Mouse (Mus musculus) heart, embryonic 13.5 days (tissue): Measurements from ENCODE around the gene H2-Ob. TPM values are rescaled to one million over a fixed set of nuclear protein-coding genes. Genes with fewer than 3 reads are reported as not detected.

Experiments used
- ATAC-seq: fragments of 200-750 bp; cut with Nextera tagmentation; 2 replicates; pipeline ENCODE4 v1.8.0; 2017; ENCODE audit warnings: moderate TSS enrichment; ENCODE audit not compliant: insufficient number of reproducible peaks, low FRiP score, low TSS enrichment; ENCODE audit errors: extremely low read depth
- H3K27ac ChIP-seq: fragments of 300-500 bp; sonication (generic); replicated peaks from 2 replicates; pipeline ENCODE4 v1.5.1; 2015; ENCODE audit warnings: moderate library complexity, mild to moderate bottlenecking, inconsistent platforms
- H3K27me3 ChIP-seq: fragments of 300-500 bp; sonication (generic); replicated peaks from 2 replicates; pipeline ENCODE4 v1.6.1; 2015; ENCODE audit warnings: mild to moderate bottlenecking, inconsistent platforms
- H3K36me3 ChIP-seq: fragments of 300-500 bp; sonication (generic); 2 replicates; pipeline ENCODE4 v1.6.1; 2015; ENCODE audit warnings: mild to moderate bottlenecking, inconsistent platforms
- H3K4me1 ChIP-seq: fragments of 300-500 bp; sonication (generic); 2 replicates; pipeline ENCODE4 v1.6.1; 2015; ENCODE audit warnings: inconsistent platforms
- H3K4me2 ChIP-seq: fragments of 300-500 bp; sonication (generic); 2 replicates; pipeline ENCODE4 v1.6.1; 2015; ENCODE audit warnings: inconsistent platforms, mild to moderate bottlenecking, moderate library complexity
- H3K4me3 ChIP-seq: fragments of 300-500 bp; sonication (generic); 2 replicates; pipeline ENCODE4 v1.5.1; 2015; ENCODE audit warnings: moderate library complexity, mild to moderate bottlenecking, inconsistent platforms
- H3K9ac ChIP-seq: fragments of 300-500 bp; sonication (generic); 2 replicates; pipeline ENCODE4 v1.6.1; 2015; ENCODE audit warnings: inconsistent platforms, mild to moderate bottlenecking, moderate library complexity
- H3K9me3 ChIP-seq: fragments of 300-500 bp; sonication (generic); 2 replicates; pipeline ENCODE4 v1.6.1; 2016; ENCODE audit warnings: inconsistent platforms
- WGBS: fragments of 180-500 bp; shearing (Covaris S2); methylation state at CpG from one replicate; pipeline ENCODE4 v1.1.7; 2015; ENCODE audit warnings: mixed read lengths; 5-methylcytosine and 5-hydroxymethylcytosine counted together
- polyA plus RNA-seq: library from polyadenylated mRNA; unstranded; fragments of >200 nt; fragmentation: Nextera tagmentation; extraction: Ambion mirVana; gene quantifications from 2 replicates; pipeline ENCODE4 v1.2.1, GENCODE M21; 2015

Gene H2-Ob
- polyA plus RNA-seq, 1 experiment from 2014 or later, result not detected

GRCm38 (mm10) chr17:34247047-34247446, 8.3 kb downstream of the H2-Ob start:
- H3K27ac ChIP-seq, result no peak overlapping the region
- H3K27me3 ChIP-seq, result peaks cover 27% of the 10 kb centered on the region
- no peaks in the 10 kb centered on the region for H3K4me1 ChIP-seq
- no peaks in the 10 kb centered on the region for H3K9me3 ChIP-seq
- no peaks in the 10 kb centered on the region for H3K36me3 ChIP-seq
- 65% methylated on average over 3 of the region's 3 CpGs for WGBS
- H3K4me3 ChIP-seq, result no peak overlapping the region
- H3K4me2 ChIP-seq, result no peak overlapping the region
- no peak for ATAC-seq
- no peak overlapping the region for H3K9ac ChIP-seq

- Histone ChIP-seq H3K4me1 (no peaks in the 10 kb centered on the region), H3K4me3 (no peak overlapping the region), H3K36me3 (no peaks in the 10 kb centered on the region), H3K27me3 (peaks cover 27% of the 10 kb centered on the region), H3K27ac (no peak overlapping the region), H3K9me3 (no peaks in the 10 kb centered on the region), H3K9ac (no peak overlapping the region), H3K4me2 (no peak overlapping the region)
- ATAC-seq, result no peak
- WGBS, result 67% methylated on average over 2 of the region's 2 CpGs
Observed at GRCm38 (mm10) chr17:34248764-34249163, 10.1 kb downstream of the H2-Ob start.

GRCm38 (mm10) chr17:34249361-34249760, 10.7 kb downstream of the H2-Ob start:
- no peak for ATAC-seq
- 37% methylated on average over 3 of the region's 3 CpGs for WGBS
- Histone ChIP-seq H3K36me3 (no peaks in the 10 kb centered on the region), H3K4me2 (no peak overlapping the region), H3K27ac (no peak overlapping the region), H3K9ac (no peak overlapping the region), H3K27me3 (peaks cover 27% of the 10 kb centered on the region), H3K9me3 (no peaks in the 10 kb centered on the region), H3K4me3 (no peak overlapping the region), H3K4me1 (no peaks in the 10 kb centered on the region)

GRCm38 (mm10) chr17:34249878-34250277, 11.2 kb downstream of the H2-Ob start:
- Histone ChIP-seq H3K36me3 (no peaks in the 10 kb centered on the region), H3K4me3 (no peak overlapping the region), H3K4me1 (no peaks in the 10 kb centered on the region), H3K9me3 (no peaks in the 10 kb centered on the region), H3K27ac (no peak overlapping the region), H3K27me3 (peaks cover 27% of the 10 kb centered on the region), H3K4me2 (no peak overlapping the region), H3K9ac (no peak overlapping the region)
- no peak for ATAC-seq
- WGBS, result 19% methylated on average over 4 of the region's 4 CpGs

- H3K4me2 ChIP-seq, result no peak overlapping the region
- 45% methylated on average over 4 of the region's 4 CpGs for WGBS
- no peak overlapping the region for H3K9ac ChIP-seq
- no peak for ATAC-seq
- no peaks in the 10 kb centered on the region for H3K4me1 ChIP-seq
- peaks cover 30% of the 10 kb centered on the region for H3K27me3 ChIP-seq
- H3K27ac ChIP-seq, result no peak overlapping the region
- no peaks in the 10 kb centered on the region for H3K36me3 ChIP-seq
- no peak overlapping the region for H3K4me3 ChIP-seq
- H3K9me3 ChIP-seq, result no peaks in the 10 kb centered on the region
Observed at GRCm38 (mm10) chr17:34251666-34252065, 13.0 kb downstream of the H2-Ob start.

GRCm38 (mm10) chr17:34256501-34256900, 17.8 kb downstream of the H2-Ob start:
- H3K9me3 ChIP-seq, result no peaks in the 10 kb centered on the region
- H3K9ac ChIP-seq, result no peak overlapping the region
- no peaks in the 10 kb centered on the region for H3K4me1 ChIP-seq
- H3K36me3 ChIP-seq, result no peaks in the 10 kb centered on the region
- peaks cover 33% of the 10 kb centered on the region for H3K27me3 ChIP-seq
- no peak overlapping the region for H3K27ac ChIP-seq
- no peak overlapping the region for H3K4me2 ChIP-seq
- ATAC-seq, result no peak
- H3K4me3 ChIP-seq, result no peak overlapping the region
- 71% methylated on average over 5 of the region's 5 CpGs for WGBS

- no peak within 1 kb of the TSS for H3K9ac ChIP-seq
- H3K4me1 ChIP-seq, result no peaks in the 10 kb centered on the region
- H3K27ac ChIP-seq, result no peak within 1 kb of the TSS
- H3K4me3 ChIP-seq, result no peak within 1 kb of the TSS
- no peaks in the 10 kb centered on the region for H3K9me3 ChIP-seq
- WGBS, result 64% methylated on average over 11 of the region's 11 CpGs
- no peaks in the 10 kb centered on the region for H3K36me3 ChIP-seq
- H3K4me2 ChIP-seq, result no peak within 1 kb of the TSS
- H3K27me3 ChIP-seq, result peaks cover 45% of the 10 kb centered on the region
- ATAC-seq, result no peak
Observed at GRCm38 (mm10) chr17:34257594-34258375, 19.1 kb downstream of the H2-Ob start, which contains the start of gene H2-Ab1. Gene H2-Ab1 (plus strand): TSS chr17:34257689.

- Histone ChIP-seq H3K27me3 (peaks cover 67% of the 10 kb centered on the region), H3K9me3 (no peaks in the 10 kb centered on the region), H3K9ac (no peak overlapping the region), H3K27ac (no peak overlapping the region), H3K4me2 (no peak overlapping the region), H3K4me3 (no peak overlapping the region), H3K36me3 (no peaks in the 10 kb centered on the region), H3K4me1 (peaks cover 13% of the 10 kb centered on the region; the same call in 1 of the 2 replicates)
- ATAC-seq, result no peak
- 59% methylated on average over 5 of the region's 5 CpGs for WGBS
Observed at GRCm38 (mm10) chr17:34260551-34260950, 21.8 kb downstream of the H2-Ob start.

GRCm38 (mm10) chr17:34261502-34261901, 22.8 kb downstream of the H2-Ob start:
- no peaks in the 10 kb centered on the region for H3K36me3 ChIP-seq
- H3K4me1 ChIP-seq, result peaks cover 13% of the 10 kb centered on the region; the same call in 1 of the 2 replicates
- 24% methylated on average over 4 of the region's 4 CpGs for WGBS
- no peak overlapping the region for H3K27ac ChIP-seq
- H3K4me2 ChIP-seq, result no peak overlapping the region
- no peak overlapping the region for H3K9ac ChIP-seq
- no peaks in the 10 kb centered on the region for H3K9me3 ChIP-seq
- H3K4me3 ChIP-seq, result no peak overlapping the region
- peaks cover 67% of the 10 kb centered on the region for H3K27me3 ChIP-seq
- ATAC-seq, result peak; percentile 66; the same call in 1 of the 2 replicates

GRCm38 (mm10) chr17:34263068-34263467, 24.4 kb downstream of the H2-Ob start:
- H3K4me2 ChIP-seq, result peak overlapping the region; percentile 92
- H3K9ac ChIP-seq, result peak overlapping the region; percentile 63
- H3K4me3 ChIP-seq, result peak overlapping the region; percentile 61
- no peaks in the 10 kb centered on the region for H3K9me3 ChIP-seq
- H3K36me3 ChIP-seq, result no peaks in the 10 kb centered on the region
- 2% methylated on average over 8 of the region's 8 CpGs for WGBS
- peaks cover 69% of the 10 kb centered on the region for H3K27me3 ChIP-seq
- H3K4me1 ChIP-seq, result peaks cover 13% of the 10 kb centered on the region; the same call in 1 of the 2 replicates
- ATAC-seq, result peak; percentile 37; the same call in 1 of the 2 replicates
- no peak overlapping the region for H3K27ac ChIP-seq

GRCm38 (mm10) chr17:34263811-34264371, 25.2 kb downstream of the H2-Ob start:
- no peak for ATAC-seq
- no peaks in the 10 kb centered on the region for H3K9me3 ChIP-seq
- peaks cover 13% of the 10 kb centered on the region; the same call in 1 of the 2 replicates for H3K4me1 ChIP-seq
- WGBS, result 5% methylated on average over 14 of the region's 14 CpGs
- no peak overlapping the region for H3K27ac ChIP-seq
- H3K4me2 ChIP-seq, result peak overlapping the region; percentile 92
- H3K36me3 ChIP-seq, result no peaks in the 10 kb centered on the region
- peaks cover 61% of the 10 kb centered on the region for H3K27me3 ChIP-seq
- peak overlapping the region; percentile 61 for H3K4me3 ChIP-seq
- peak overlapping the region; percentile 77; the same call in 1 of the 2 replicates for H3K9ac ChIP-seq
